Mouse (Mus musculus) kidney, postnatal 36 days (tissue): Measurements from ENCODE around the gene Trpc5.
A peak's percentile ranks its signal among the peaks of the same experiment; 100 is the strongest.

ENCODE experiments used
- DNase-seq, 2 experiments: peaks; one replicate each; pipeline ENCODE4 v3.0.0; 2021 to 2022; ENCODE audit warnings: mixed read lengths in 2 of 2

Trpc5 gene

GRCm38 (mm10) chrX:144688142-144688206 is at the start of gene Trpc5:
TSS of gene Trpc5 (minus strand) at chrX:144688180.
- no peak for DNase-seq

GRCm38 (mm10) chrX:144716330-144716729 is 28.4 kb upstream of the Trpc5 start:
- no peak for DNase-seq

- no peak for DNase-seq
Measured at GRCm38 (mm10) chrX:144689859-144690181, 1.8 kb upstream of the Trpc5 start.

GRCm38 (mm10) chrX:144689119-144689858 is 1.3 kb upstream of the Trpc5 start:
- peak in 1 of 2 experiments; percentile 1 for DNase-seq

GRCm38 (mm10) chrX:144688207-144689118 is 483 bp upstream of the Trpc5 start, which contains the start of gene Rtl4:
TSS of gene Rtl4 (plus strand) at chrX:144688907.
- peak in 1 of 2 experiments; percentile 1 for DNase-seq

- peak in 1 of 2 experiments; percentile 1 for DNase-seq
Measured at GRCm38 (mm10) chrX:144687742-144688141, 238 bp downstream of the Trpc5 start.

- DNase-seq = peak in 1 of 2 experiments; percentile 2
Measured at GRCm38 (mm10) chrX:144652196-144652595, 35.8 kb downstream of the Trpc5 start.

GRCm38 (mm10) chrX:144645394-144645793 is 42.6 kb downstream of the Trpc5 start:
- DNase-seq = peak in 1 of 2 experiments; percentile 4

- DNase-seq = no peak
Measured at GRCm38 (mm10) chrX:144644756-144645155, 43.2 kb downstream of the Trpc5 start.

GRCm38 (mm10) chrX:144612753-144613152 is 75.2 kb downstream of the Trpc5 start:
- DNase-seq = peak; percentile 0 to 17

- no peak for DNase-seq
Measured at GRCm38 (mm10) chrX:144536431-144536830, 151.5 kb downstream of the Trpc5 start.

- DNase-seq = peak in 1 of 2 experiments; percentile 0
Measured at GRCm38 (mm10) chrX:144526042-144526441, 161.9 kb downstream of the Trpc5 start.

GRCm38 (mm10) chrX:144523239-144523638 is 164.7 kb downstream of the Trpc5 start:
- DNase-seq = peak in 1 of 2 experiments; percentile 3

GRCm38 (mm10) chrX:144491394-144491793 is 196.6 kb downstream of the Trpc5 start:
- no peak for DNase-seq

- no peak for DNase-seq
Measured at GRCm38 (mm10) chrX:144464416-144464815, 223.6 kb downstream of the Trpc5 start.

GRCm38 (mm10) chrX:144456281-144456680 is 231.7 kb downstream of the Trpc5 start, which contains the start of gene Trpc5os:
TSS of gene Trpc5os (plus strand) at chrX:144456581.
- DNase-seq = no peak

GRCm38 (mm10) chrX:144423848-144424247 is 264.1 kb downstream of the Trpc5 start:
- no peak for DNase-seq

- no peak for DNase-seq
Measured at GRCm38 (mm10) chrX:144421091-144421490, 266.9 kb downstream of the Trpc5 start.

GRCm38 (mm10) chrX:144420259-144420658 is 267.7 kb downstream of the Trpc5 start:
- no peak for DNase-seq

GRCm38 (mm10) chrX:144408036-144408435 is 279.9 kb downstream of the Trpc5 start:
- peak in 1 of 2 experiments; percentile 1 for DNase-seq

GRCm38 (mm10) chrX:144403526-144403925 is 284.5 kb downstream of the Trpc5 start:
- peak; percentile 7 to 51 for DNase-seq

- DNase-seq = no peak
Measured at GRCm38 (mm10) chrX:144374196-144374595, 313.8 kb downstream of the Trpc5 start.

- DNase-seq = no peak
Measured at GRCm38 (mm10) chrX:144338355-144338754, 349.6 kb downstream of the Trpc5 start.

GRCm38 (mm10) chrX:144337938-144338337 is 350.0 kb downstream of the Trpc5 start:
- DNase-seq = no peak
